Mouse (Mus musculus) right cerebral cortex, postnatal 36 days (tissue): ENCODE results near the gene Nfatc4.

Experiments
- DNase-seq, 2 experiments: peaks; one replicate each; pipeline ENCODE4 v3.0.0; 2022; ENCODE audit warnings: low spot score in 2 of 2, mixed read lengths in 1 of 2

Gene Nfatc4

DNA sequence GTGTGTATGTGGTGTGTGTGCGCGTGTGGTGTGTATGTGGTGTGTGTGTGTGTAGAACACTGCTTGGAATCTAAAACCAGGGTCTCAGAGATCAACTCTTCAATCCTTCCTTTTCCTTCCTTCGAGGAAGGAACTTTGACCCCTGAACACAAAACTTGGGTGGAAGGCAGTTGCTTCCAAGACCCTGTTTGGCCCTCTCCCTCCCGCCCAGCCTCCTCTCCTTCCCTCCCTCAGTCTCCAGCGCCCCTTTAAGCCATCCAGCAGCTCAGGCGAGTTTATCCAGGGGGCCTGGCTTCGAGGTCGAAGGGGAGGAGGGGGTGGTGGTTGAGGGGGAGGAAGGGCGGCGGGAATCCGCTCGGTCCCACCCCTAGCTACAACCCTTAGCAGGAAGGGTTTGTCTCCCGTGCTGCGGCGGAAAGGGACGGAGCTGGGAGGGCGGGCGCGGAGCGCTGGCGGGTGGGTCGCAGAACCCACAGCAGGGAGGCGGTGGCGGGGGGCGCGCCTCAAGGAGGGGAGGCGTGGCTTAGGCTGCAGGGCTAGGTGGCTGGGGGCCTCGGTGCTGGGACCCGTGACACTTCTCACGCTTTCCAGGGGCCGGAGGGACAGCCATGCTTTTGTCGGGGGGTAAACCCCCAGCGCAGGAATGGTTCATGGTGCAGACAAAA, 30.8 kb downstream of the Nfatc4 start, which contains the start of gene Nynrin:
Gene Nynrin (plus strand): TSS at position 390 of the 665 bp plus-strand sequence.
- no peak for DNase-seq

DNA sequence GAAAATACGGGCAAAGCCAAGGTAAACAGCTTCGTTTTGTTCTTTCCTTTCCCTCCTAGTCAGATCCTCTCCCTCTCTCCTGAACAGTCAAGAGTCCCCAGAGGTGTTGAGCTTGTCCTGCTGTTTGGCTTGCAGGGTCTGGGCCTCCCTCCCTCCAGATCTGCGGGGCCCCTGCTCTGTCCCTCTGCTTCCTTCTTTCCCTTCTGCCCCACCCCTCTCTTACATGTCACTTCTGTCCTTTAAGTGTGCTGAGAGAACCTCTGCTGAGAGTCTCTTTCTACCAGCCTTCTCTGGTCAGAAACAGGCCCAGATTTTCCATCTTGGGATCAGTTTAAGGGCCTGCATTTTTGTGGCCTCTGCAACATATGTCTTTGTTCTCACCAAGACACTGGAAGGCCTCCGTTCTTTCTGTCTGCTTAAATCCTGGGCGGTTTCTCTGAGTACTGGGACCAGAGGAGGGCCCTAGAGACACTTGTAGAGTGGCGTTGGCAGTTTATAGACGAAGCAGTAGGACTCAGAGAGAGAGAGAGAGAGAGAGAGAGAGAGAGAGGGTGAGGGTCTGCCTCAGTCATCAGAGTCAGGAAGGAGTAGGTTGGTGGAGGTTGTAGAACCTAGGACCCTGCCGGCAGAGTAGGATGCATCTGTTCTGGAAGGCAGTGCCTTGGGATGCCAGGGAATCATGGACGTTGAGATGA, 31.6 kb downstream of the Nfatc4 start:
- DNase-seq = no peak

DNA sequence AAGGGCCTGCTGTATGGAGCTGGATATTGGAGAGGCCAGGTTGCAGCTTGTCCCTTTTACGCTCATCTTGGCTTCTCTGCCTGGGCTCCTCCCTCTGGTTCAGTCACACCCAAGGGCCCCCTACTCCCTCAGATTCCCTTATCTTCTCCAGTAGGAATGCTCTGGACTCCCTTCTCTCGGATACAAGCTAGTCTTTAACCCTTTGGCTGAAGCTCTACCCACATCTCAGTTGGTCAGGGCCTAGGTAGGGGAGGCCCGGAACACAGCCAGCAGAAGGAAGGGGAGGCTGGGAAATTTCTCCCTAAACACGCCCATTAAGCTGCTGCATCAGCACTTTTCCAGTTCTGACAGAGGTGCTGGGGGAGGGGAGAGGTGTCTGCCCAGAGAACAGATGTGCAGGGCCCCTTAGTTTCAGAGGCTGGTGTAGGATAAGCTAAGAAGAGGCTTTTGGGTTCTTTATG, 32.2 kb downstream of the Nfatc4 start:
- no peak for DNase-seq

DNA sequence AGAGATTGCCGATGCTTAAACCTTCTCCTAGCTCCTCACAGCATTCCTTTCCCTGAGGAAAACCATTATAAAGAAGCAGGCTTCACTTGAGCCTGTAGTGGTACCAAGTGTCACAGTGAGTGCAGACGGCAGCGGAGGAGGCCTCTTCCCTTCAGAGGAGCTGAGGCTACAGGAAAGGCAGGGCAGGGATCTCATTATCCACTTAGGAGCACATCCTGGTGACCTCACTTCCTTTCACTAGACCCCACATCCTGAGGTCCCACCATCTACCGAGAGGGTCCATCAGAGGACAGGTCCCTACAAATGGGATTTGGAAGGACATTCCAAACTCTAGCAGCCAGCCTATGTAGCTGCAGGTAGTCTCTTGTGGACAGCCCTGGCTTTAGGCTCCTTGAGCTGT, 34.6 kb downstream of the Nfatc4 start:
- no peak for DNase-seq

DNA sequence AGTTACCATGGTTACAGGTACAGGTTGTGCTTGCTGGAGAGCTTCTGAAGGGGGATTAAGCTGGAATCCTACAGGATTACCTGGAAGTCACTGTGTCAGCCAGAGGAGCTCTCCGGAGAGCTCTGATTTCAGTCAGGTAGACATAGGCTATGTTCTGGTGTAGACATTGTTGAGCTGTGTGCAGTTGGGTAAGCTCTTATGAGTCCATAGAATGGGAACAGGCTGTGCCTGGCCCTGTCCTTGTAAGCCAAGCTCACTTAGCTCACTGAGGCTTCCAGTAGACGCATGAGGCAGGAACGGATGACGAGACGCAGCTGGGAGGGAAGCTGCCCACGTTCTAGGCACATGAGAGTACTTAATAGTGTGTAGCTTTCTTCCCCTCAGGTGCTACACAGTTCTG, 39.2 kb downstream of the Nfatc4 start:
- DNase-seq = no peak

DNA sequence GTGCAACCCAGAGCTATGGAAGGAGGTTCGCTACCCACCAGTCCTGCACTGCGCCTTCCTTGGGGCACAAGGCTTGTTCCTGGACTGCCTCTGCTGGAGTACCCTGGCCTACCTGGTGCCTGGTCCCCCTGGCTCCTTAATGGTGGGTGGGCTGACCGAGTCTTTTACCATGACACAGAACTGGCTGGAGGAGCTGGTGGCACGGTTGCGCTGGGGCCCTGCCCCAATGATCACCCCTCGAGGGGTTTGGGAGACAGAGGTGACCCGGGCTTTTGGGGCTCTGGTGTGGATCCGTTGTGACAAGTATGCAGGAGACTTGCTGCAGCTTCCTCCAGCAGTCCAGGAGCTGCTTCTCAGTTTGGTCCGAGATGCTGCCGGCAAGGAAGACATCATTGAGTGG, 40.0 kb downstream of the Nfatc4 start:
- DNase-seq = no peak

DNA sequence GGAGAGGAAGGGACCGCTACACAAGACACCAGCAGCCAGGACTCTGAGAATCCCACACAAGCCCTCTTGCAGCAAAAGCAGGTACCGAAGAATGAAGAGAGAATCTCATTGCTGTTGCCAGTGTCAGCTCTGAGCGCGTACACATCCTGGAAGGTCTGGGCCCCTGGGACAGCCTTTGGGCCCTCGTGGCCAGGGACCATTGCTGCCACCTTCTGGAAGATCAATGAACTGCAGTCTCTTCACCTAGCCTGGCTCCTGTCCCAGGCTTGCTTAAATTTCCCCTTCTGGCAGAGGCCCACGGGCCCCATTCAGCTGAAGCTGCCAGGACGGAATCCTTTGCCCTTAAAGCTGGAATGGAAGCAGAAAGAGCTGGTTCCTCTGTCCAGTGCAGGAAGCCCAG, 40.8 kb downstream of the Nfatc4 start:
- no peak for DNase-seq

DNA sequence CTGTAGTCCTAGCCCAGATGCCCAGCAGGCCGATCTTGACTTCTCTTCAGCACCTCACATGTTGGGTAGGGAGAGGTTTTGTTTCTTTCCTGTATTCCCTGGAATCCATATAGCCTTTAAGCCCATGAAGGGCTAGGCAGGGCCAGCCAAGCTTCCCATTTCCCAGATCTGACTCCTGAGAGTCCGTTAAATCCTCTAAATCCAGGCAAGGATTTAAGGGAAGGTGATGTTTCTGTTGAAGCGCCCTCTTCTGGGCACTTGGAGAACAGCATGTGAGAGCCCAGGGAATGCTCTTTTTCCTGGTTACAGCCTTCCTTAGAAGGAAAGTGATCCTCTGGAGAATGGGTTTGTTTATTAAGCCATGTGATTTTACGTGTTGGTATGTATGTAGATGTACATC, 44.0 kb downstream of the Nfatc4 start:
- DNase-seq = no peak

DNA sequence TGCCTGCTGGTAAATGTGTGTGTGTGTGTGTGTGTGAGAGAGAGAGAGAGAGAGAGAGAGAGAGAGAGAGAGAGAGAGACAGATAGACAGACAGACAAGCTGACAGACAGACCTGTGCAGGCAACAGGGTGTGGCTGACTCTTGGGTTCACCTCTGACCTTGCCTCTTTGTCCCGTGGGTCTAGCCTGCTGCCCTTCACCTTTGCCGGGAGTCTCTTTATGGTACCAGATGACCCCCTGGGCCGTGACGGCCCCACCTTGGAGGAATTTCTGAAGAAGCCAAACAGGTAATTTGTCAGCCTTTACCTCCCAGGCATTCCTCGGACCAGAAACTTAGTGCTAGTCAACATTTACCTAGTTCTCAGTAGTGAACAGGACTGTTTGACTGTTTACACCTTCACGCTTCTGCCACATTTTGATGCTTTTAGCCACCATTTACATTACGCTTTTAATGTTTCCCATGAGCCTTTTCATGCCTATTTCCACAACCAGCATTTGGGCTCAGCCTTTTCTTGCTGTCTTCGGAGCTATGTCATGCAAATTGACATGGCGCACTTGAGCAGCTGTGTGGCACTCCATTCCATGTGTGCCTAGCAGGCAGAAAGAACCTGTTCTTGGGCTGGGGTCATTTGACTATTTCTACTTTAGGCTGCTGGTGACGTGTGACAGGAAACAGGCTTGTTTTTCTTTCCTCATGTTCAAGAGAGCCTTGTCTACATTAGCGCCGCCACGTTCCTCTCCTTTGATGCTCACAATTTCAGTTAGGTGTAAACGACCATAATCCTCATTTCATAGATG, 45.5 kb downstream of the Nfatc4 start:
- no peak for DNase-seq

DNA sequence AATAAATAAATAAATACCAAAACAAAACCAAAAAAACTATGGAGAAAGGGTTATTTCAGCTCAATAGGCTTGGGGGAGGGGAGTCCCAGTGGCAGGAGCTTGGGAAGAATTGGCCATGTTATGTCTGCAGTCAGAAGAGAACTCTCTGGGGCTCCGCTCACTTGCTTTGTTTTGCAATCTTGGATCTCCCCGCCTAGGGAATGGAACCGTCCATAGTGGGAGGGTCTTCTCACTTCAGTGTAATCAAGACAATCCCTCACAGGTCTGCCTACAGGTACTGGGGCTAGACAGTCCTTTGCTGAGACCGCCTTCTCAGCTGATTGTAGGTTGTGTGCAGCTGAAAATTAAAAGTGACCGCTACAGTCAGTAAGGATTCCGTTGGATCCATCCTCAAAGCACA, 46.6 kb downstream of the Nfatc4 start:
- DNase-seq = no peak

DNA sequence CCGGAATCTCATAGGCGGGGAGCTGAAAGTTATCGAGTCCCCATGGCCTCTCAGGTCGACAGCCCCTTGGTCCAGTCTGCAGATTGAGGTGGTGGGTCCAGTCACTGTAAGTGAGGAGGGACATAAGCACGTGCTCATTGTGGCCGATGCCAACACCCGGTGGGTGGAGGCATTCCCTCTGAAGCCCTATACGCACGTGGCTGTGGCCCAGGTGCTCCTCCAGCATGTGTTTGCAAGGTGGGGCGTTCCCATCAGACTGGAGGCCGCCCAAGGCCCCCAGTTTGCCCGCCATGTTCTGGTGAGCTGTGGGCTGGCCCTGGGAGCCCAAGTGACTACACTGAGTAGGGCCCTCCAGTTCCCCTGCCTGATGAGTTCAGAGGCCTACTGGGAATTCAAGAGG, 49.1 kb downstream of the Nfatc4 start:
- no peak for DNase-seq

DNA sequence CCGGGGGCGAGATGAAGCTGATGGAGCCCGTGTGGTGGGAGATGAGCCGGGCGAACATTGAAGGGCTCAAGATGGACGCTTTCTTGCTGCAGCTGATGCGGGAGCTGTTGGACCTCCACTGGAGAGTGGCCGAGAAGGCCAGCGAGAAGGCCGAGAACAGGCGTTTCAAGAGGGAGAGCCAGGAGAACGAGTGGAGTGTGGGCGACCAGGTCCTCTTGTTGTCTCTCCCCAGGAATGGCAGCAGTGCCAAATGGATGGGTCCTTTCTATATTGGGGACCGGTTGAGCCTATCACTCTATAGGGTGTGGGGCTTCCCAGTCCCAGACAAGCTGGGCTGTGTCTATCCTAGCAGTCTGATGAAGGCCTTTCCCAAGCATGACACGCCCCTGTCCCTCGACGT, 49.6 kb downstream of the Nfatc4 start:
- no peak for DNase-seq

DNA sequence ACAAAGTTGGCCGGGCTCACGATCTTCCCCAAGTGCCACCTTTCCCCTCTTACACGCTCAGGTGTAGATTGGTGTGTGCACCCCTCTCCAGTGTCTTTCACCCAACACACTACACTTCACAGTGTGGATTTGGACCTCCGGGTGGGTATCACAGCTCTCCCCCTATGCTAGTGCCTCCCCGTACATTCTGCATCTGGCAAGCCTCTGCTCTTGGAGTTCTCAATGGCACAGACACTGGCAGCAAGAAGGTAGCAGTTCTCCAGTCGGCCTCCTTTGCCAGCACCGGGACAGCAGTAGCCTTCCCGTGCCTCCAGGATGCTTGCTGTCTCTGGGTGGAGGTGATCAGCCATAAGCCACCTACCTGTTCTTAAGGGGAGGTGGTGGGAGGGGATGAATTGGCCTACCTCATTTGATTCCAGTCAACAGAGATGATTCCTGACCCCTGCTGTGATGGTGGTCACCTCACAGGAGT, 50.3 kb downstream of the Nfatc4 start:
- DNase-seq = no peak

DNA sequence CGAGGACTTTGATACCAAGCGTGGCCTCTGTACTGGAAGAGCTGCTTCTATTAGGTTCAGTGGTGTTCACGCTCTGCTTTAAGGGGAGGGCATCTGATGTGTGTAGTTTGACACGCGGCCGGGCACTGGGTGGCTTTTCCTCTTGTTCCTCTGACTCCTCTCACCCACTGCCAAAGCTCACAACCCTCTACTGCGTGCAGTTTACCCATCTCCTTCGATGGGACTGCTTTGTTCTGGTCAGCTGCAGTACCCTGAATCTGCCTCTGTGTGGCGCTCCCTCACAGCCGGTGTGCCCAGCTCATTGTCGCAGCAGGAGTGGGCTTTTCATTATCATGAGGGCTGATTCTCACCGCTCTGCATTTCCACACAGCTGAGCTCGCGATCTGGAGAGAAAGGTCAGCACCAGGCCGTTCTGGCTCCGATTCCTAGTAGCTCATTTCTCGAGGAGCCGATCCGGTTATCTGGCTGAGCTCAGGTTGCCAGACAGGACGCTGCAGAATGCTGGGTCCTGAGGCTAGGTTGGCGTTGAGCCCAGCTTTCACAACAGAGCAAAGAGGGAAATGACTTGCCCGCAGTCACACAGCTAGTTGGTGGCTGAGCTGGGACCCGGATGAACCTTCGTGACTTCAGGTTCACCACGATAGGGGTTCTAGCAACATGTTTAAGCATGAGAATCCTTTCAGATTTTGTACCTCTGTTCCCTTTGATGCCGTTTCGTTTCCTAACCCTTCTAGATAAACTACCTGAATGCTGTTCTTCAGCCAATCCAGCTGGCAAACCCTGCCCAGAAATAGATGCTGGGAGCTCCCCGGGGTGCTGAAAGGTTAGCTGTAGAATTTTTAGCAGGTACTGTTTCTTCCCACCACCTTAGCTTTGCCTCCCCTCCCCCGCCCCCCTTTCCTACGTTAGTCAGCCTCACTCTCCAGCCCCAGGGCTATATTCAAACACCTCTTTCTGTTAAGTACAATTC, 51.1 kb downstream of the Nfatc4 start:
- DNase-seq = peak; percentile 42 to 54

DNA sequence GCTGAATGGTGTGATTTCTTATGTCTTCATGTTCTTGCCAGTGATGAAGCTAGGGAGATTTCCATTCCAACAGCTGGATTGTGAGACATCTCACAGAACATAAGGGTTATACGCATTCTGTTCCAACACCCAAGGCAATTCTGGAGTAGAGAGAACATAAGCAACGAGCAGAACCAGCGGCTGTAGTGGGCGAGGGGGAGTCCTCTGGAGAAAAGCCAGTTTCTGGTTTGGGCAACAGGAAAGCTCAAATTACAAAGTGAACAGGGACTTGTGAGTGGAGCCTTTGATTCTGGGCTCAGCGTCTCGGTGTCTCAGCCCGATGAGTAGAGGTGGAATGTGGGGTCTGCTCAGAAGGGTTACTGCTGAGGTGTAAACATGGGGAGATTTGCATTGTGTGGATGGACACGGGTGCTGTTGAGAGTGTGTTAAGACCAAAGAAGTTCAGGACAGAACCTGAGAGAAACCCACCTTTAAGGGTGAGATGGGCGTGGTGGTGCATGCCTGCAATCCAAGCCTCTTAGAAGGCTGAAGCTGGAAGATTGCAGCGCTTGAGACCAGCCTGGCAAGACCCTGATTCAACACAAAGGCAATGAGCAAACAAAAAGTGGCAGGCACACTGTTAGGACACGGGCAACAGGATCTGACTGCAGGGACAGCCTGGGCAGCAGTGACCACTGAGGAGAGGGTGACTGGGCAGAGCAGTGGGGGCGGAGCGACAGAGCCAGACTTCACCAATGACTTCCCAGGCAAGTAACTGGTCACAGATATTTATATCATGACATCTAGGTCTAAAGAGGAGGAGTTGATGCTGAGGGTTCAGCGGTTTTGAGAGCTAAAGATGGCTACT, 54.7 kb downstream of the Nfatc4 start:
- DNase-seq = no peak

DNA sequence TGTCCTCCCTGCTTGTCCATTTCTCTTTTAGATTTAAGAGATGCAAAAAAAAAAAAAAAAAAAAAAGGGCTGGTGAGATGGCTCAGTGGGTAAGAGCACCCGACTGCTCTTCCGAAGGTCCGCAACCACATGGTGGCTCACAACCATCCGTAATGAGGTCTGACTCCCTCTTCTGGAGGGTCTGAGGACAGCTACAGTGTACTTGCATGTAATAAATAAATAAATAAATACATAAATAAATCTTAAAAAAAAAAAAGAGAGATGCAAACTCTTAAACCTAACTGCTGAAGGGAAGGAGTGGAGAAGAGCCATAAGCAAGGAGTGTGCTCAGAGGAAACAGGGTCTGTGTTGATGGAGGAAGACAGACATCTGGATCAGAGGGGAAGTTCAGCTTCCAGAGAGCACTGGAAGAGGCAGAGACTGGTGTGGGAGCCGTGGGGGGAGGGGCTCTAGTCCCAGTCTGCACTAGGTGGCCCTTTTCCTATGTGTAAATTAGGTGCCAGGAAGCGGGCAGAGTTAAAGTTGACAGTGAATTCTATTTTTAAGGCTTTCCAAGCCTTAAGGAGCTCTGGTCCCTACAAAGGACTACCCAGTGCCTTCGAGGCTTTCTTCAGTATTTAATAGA, 55.5 kb downstream of the Nfatc4 start:
- DNase-seq = no peak

DNA sequence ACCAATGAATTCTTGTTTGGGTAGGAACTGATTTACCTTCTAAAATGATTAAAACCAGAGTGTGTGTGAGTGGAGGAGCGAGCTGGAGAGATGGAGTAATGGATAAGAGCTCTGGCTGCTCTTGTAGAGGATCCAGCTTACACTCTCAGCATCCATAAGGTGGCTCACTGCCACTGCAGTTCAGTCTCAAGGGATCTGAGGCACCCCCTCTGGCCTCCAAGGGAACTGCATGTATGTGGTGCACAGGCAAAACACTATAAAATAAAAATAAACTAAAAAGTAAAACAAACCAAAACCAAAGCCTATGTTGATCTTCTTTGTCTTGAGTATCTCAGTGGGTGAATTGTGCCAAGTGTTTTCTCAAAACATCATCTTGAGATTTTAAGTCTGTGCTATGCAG, 56.7 kb downstream of the Nfatc4 start:
- peak; percentile 71 to 76 for DNase-seq

DNA sequence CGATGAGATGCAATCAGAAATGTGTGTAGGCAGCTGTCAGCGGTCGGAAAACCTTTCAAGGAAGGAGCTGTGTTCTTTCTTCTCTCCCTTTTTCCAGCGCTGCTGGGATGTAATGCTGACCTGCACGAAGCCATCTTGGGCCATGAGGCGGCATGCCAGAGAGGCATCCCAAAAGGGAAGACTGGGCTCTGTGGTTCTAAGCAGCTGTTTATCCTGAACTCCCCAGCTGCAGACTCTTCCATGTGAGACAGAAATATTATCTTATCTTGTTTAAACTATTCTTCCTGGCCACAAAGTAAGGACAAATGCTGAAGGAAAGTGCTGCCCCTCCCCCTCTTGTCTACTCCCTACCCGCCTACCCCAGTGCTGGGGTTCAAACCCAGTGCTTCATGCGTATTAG, 58.0 kb downstream of the Nfatc4 start:
- DNase-seq = no peak

DNA sequence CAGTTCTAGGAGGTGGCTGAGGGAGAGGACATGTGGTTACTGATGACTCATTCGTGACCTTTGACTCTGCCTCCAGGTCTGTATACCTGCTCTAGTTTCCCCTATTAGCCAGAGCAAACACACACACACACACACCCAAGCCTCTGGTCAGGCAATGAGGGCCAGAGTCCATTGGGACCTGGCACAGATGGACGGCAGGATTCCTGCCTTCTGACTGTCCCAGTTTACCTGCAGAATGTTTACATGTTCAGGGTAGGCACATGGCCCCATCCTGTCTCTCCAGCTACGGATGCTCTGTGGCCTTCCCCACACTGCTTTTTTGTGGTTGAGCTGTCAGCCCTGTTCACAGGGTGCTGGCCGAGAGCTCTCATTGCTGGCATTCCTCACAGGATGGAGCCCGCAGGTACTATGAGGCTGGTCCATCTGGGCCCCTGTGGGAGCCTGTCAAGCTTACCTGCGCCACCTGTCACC, 59.3 kb downstream of the Nfatc4 start:
- no peak for DNase-seq

DNA sequence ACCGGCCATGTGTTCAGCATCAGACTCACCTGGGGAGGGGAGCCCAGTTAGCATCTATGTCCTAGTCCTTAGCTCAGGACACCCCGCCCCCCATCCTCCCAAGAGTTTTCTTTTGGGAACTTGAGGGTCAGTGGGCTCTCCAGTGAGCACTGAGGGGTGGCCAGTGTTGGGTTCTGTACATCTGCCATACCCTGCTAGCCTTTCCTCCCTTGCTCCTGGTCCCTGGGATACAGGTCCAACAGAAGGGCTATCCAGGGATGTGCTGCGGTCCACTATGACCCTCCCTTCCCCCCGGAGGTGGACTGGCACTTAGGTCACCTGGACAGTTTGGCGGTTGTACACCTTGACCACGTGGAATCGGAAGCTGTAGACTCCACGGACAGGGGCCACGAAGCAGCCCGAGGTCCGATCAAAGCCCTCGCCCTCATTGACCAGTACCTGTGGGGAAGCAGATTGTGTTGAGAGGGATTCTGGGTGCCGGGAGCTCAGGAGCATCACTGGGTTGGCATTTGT, 60.3 kb downstream of the Nfatc4 start:
- DNase-seq = no peak
